Mouse (Mus musculus): ENCODE results near the gene Nr0b1.

GRCm38 (mm10) chrX:86192420-86192994 is 943 bp downstream of the Nr0b1 start:
- no peak for TF ChIP-seq POLR2A (IDR thresholded peaks at IDR 0.05; ENCODE audit: low read depth, low read length)
- TF ChIP-seq CTCF (conservative IDR thresholded peaks at IDR 0.05; ENCODE audit: insufficient read depth, insufficient read length, low read depth, low read length), result no peak
